Mouse (Mus musculus): Measurements from ENCODE around the gene Vrk3.
A peak's percentile ranks its signal among the peaks of the same experiment; 100 is the strongest.

Vrk3 gene

DNA sequence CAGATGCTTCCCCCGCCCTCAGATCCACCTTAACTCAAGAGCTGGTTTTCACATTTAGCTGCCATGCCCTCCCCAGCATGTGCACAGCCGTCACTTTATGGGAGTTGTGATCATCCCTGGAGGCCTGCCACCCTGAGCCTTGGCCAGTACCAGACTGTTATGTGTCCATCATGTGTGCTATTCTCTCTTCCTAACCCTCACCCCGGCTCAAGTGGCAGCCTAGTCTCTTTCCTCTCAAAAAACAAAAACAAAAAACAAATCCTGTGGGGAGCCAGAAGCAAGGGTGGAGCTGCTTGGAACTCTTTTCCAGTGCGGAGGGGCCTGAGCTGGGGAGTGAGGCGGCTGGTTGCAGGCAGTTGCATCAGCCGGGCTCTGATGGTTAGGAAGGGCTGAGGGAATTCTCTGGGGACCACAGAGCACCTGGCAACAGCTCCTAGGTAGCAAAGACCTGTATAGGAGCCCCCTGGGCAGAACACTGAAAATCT is 70.6 kb downstream of the Vrk3 start:
- DNase-seq (ENCODE audit: low spot score): peak; percentile 44

DNA sequence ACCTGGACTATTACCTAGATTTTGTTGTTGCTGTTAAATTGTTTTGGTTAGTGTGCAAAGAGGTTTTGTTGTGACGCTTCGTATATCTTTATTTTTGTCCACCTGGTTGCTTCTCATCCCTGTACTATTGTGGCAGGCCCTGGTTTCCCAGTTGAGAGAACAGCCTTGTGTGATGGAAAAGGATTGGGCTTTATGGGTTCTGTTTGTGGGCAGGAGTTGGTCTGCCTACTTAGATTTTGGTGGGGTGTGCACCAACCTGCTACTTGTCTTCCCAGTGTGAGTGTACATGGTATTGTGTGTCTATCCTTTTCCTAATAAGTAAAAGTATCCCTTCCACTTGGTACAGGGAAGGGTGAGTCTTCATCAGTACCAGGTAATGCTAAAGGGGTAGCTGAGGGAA is 71.2 kb downstream of the Vrk3 start:
- DNase-seq (ENCODE audit: low spot score): no peak

DNA sequence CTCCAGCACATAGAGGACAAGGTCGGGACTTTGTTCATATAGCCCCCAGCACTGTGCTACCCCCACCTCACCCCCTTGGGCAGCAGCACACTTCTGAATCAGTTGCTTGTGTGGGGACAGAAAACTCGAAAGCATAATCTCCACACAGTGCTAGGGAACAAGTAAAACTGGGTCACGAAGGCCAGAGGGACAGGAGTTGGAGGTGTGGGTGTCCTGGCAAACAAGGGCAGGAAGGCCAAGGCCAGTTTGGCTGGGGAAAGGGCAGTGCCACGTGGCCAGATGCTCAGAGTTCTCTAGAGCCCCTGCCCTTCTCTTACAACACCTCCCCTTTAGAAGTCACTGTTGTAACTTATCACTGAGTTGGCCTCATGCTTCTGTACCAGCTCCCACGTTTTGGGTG is 71.7 kb downstream of the Vrk3 start:
- DNase-seq (ENCODE audit: low spot score): no peak

DNA sequence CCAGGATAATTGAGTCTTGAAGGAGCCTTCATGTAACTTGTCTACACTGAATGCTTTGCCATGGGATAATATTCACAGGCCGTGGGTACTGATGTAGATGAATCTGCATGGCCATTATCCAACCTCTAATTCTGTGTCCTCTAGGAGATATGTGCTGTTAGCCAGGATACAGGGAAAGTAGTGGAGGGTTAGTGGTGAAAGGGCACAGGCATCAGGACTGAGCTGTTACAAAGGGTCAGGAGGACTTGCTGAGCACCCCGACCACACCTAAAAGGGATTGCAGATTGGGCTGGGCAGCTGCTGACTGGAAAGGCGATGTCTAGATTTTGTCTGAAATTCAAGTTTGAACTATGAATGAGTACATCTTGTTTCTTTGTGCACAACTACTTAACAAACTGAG is 72.3 kb downstream of the Vrk3 start:
- no peak for DNase-seq (ENCODE audit: low spot score)

DNA sequence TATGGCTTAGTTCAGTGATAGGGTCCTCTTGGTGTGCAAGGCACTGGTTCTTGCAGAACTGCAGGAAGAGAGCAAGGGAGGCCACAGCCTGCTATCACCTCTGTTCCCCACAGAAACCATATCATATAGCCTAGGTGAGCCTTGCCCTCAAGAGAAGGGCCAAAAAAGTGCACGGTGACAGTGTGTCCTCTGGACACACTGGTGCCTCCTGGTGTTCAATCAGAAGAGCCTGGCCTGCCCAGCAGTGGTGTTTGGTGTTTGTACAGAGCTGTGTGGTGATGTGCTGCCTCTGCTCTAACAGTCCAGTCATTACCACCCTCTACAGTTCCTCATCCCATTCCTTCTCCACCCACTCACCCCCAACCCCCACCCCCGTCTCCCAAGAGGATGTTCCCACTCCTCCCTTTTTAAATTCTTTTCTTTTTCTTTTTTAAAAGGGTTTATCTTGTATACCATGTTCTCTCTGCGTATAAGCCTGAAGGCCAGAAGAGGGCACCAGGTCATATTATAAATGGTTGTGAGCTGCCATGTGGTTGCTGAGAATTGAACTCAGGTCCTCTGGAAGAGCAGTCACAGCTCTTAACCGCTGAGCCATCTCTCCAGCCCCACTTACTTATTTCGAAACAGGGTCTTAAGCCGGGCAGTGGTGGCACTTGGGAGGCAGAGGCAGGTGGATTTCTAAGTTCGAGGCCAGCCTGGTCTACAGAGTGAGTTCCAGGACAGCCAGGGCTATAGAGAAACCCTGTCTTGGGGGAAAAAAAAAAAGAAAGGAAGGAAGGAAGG is 73.6 kb downstream of the Vrk3 start:
- DNase-seq (ENCODE audit: low spot score): no peak

DNA sequence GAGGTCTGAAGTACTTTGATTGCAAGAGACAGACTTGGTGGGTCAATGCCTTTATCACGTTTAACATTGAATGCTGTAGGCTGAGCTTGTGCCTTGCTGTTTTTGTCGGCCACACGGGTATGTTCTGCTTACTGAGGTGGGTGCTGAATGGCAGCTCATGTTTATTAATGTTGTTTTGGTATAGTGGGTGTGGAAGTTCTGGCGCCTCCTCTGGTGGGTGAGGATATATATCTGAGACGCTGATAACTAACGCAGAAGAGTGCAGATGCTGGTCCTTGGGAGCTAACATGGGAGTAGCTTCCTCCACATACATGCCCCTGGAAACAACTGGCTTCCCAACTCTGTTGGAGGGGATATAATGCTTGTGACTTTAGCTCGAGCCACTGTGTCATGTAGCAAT is 75.2 kb downstream of the Vrk3 start:
- DNase-seq (ENCODE audit: low spot score): no peak

DNA sequence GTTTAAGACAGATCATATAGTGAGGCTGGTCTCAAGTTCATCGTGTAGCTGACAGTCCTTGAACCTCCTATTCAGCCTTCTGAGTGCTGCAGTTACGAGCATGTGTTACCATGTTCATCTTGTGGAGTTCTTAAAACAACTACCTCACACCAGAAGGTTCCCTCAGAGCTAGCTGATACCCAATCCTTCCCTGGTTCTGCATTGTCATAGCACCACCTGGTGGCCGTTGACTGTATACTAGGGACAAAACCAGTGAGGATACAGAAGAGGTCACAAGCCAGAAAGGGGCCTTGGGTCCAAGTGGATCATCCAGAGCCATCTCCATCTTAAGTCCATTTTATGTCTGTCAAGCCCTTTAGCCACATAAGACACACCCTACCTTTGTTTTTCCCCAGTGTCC is 76.7 kb downstream of the Vrk3 start:
- no peak for DNase-seq (ENCODE audit: low spot score)

DNA sequence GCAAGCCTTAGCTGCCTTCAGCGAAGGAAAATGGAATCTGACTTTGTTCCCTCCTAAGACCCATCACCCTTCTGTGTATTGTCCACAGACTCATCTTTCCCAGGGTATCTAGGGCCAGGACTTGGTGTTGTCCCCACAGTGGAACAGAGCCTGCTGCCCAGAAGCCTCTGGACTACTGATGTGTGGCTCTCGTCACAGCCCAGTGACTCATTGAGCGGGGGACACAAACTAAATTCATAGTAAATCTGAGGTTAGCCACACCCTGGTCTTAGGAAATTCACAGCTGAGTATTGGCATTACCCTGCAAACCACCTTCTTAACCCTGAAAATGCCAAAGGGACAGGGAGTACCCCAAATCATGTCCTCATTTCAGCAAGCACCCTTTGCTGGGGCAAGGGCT is 78.6 kb downstream of the Vrk3 start:
- DNase-seq (ENCODE audit: low spot score): no peak
